Mouse (Mus musculus) thymus, postnatal 0 days (tissue): Measurements from ENCODE around the gene Rrbp1. TPM values are rescaled to one million over a fixed set of nuclear protein-coding genes. Genes with fewer than 3 reads are reported as not detected.

Experiments used
- DNase-seq: peaks from one replicate; pipeline ENCODE4 v3.0.0-alpha.2; 2015; ENCODE audit warnings: low spot score
- polyA plus RNA-seq: library from polyadenylated mRNA; unstranded; fragments of >200 nt; fragmentation: Nextera tagmentation; extraction: Ambion mirVana; gene quantifications from 2 replicates; pipeline ENCODE4 v1.2.1, GENCODE M21; 2015

Gene Rrbp1
- polyA plus RNA-seq, 1 experiment from 2014 or later, result 34.4 TPM

DNA sequence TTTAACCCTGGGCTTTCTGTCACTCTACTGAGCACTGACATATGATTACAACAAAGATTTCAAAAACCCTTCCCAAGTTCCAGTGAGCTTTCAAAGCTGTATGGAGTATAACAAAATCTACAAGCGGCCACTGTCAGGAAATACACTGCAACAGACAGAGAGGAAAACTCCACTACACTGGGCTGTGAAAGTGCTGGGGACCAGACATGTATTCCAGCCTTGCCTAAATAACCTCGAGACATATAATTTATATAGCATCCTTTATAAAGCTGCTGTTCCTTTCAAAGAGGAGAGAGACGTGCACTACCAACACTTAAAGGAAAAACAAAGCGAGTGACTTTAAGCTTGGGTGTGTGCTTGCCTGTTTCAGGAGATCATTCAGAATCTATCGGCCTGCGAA, 4.4 kb downstream of the Rrbp1 start:
- DNase-seq, result no peak

DNA sequence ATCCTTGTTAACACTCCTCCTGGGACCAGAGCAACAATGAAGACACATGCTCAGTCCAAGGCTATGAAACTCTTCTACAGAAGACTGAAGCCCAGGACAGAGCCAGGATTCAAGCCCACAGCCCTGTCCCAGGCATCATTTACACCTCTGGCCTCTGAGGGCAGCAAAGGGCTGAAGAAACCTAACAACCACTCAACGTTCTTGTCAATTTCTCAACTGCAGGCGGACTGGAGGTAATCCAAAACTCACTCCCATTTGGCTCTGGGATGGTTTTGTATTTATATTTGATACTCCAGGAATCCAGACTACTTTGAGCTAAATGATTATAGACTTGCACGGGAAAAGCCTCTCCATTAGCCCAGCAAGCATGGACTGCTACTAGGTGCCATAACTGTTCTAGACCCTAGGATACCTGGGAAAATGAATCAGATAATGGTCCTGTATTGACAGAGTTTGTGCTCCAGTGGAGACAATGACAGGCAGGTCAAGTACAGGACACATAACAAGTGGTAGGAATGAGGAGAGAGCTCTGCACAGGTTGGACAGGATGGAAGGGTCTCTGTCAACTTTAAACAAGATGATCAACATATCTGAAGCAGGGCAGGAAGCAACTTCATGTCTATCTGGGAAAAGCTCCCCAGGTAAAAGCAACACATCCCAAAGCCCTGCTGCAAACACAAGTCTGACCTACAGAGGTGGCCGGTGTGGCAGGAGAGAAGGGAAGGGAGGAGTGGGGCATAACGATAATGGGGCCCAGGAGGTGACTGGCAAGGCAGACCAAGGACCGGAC, 5.7 kb downstream of the Rrbp1 start:
- DNase-seq, result no peak

DNA sequence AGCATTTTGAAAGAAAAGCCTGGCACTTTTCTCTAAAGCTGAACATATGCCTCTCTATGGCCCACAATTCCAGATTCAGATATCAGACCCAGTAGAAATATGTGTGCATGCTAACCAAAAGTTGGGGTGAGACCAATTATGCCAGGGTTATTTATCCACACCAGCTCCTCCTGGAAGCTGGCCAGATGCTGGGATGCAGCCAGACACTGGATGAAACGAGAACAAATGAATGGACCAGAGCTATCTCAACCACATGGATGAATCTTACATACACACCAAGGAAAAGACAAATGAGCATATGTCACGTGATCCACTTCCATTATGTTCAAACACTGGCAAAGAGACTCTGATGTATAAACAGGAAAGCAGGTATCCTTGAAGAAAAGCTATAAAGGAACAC, 7.5 kb downstream of the Rrbp1 start:
- DNase-seq, result no peak

DNA sequence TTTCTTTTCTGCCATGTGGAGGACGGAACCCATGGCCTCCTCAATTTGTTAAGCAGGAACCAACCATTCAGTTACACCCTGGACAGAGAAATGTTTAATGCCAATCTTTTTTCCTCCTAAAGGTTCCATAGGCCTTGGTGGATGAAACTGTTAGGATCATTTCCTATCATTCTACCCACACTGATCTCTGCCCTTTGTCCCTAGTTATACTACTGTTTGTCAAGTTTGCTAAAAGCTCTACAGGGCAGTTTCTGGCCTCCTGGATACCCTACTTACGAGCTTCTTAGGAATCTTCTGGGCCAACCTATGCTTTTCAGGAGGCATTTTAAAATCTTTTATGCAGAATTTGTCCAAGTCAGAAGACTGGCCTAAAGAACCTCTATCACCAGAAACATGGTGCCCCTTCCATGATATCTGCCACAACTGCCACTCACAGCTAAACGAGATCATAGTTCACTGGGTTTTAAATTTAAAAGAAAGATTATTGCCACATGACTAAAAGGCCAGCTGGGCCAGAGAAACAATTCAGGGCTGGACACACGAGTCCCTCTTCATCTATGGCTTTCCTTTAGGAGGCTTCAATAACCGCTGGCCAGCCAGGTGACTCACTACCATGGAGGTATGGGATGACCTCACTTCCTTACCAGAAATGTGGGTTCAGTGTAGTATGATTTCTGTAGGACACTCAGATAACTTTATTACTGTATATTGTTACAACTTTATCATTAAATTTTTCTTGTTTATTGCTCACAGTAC, 8.7 kb downstream of the Rrbp1 start:
- DNase-seq, result no peak

DNA sequence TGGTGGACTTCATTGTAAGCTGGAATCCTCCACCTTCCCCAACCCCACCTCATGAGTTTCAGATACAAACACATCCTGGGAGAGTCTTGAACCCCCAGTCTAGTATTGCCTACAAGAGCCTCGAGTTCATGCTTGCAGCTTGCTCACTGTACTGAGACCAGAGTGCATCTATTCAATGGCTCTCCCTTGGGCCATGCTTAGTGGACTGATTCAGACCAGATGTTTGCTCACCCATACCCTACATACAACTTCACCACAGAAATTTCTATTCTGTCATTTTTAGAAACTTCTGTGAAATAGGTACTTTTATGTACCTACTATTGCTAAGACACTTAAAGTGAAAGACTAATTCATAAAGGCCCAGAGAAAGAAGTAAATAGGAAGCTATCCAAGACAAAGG, 18.1 kb downstream of the Rrbp1 start:
- DNase-seq, result no peak

DNA sequence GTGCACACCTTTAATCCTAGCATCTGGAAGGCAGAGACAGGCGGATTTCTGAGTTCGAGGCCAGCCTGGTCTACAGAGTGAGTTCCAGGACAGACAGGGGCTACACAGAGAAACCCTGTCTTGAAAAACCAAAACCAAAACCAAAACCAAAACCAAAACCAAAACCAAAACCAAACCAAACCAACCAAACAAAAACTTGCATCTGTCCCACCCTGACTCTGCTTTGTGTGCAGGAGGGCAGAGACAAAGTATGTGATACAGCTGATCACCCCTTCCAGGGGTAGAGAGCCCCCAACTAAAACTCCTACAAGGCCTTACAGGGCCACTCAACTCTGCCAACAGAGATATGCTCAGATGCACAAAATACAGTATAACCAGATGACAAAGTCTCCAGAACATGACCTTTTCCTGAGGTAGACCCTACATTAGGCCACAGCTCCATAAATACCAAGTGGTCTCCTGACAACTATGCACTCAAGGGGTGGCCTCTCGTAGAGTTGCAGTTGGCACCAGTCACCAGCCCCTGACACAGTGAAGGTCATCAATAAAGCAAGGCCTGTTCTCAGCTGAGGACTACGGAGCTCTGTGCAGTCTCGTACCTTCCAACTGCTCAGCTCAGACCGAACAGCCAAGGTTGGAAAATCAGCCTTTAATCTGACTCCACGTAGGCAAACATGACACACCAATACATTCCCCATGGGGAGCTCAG, 18.9 kb downstream of the Rrbp1 start:
- DNase-seq, result no peak

DNA sequence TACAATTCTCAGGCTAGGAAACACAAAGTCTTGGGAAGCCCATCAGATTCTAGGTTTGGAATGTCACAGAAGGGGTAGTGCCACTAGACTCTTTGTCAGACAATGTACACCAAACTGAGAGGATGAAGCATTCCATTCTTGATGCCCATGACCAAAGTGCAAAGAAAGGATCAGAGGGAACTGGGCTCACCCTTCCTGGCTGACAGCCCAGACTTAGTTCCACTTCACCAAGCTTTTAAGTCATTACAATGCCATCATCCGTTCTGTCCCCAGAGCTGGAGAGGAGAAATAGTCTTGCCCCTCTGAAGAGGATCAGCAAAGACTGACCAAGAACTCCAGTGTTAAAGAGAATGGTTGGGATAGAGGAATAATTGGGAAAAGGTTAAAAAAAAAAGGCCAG, 20.1 kb downstream of the Rrbp1 start:
- DNase-seq, result no peak

DNA sequence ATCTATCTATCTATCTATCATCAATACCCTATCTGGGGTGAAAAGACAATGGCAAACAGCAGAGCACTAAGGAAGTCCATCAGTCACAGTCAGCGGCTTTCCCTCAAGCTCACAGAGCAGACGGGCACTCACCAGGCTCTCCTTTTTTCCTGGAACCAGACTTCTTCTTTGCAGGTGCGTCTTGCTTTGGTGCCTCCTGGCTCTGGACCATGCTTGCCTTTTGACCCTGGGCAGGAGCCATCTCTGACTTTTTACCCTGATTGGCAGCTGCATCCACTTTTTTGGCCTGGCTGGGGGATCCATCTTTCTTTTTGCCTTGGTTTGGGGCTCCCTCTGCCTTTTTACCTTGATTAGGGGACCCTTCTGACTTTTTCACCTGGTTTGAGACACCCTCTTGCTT, 23.0 kb downstream of the Rrbp1 start:
- DNase-seq, result no peak

DNA sequence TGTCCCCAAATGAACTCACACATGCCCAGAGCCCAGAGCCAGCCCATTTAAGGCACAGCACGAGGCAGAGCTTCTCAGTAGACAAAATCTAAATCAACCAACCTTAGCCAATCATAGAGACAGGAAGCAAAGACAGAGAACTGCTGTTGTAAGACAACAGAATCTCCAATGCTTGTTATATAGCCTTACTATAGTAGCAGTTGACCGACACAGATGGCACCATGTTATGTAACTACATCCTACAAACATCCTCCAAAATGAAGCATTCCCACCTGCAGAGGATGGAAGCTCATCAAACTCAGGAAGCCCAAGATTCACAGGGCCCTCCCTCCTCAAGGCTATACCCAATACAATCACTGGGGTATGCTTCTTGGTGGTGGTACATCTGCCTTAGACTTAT, 23.6 kb downstream of the Rrbp1 start:
- DNase-seq, result no peak

DNA sequence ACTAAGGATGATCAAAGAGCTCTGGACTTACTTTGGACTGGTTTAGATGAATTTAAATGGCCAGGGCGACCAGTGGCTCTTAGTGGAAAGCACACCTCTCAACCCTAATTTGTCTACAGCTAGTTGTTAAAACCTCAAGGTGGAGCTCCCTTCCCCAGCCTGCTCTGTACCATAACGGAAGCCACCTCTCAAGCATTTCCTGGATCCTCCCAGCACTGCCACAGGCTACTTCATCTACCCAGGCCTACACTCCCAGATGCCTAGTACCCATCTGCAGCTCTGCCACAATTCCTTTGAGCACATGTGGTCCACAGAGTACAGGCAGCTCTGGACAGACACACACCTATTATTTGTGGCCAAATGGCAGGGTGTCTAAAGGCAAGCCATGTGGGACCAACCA, 27.6 kb downstream of the Rrbp1 start:
- DNase-seq, result peak; percentile 14

DNA sequence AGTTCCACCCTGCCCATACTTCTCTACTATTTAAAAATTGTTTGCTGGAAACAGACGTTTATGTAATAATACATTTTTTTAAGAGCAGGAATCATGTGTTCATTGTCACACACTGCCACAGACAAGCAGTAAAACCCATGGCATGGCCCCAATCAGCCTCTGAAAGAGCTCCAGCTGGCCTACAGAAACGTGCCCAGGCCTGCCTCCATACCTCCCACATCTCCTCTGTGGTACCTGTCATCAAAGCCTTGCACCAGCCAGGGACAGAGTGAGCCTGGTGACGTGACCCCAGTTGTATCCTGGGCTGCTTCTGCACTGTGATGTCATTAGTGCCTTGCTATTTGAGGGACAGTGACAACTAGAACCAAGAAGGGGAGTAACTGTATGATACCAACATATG, 28.2 kb downstream of the Rrbp1 start:
- no peak for DNase-seq

DNA sequence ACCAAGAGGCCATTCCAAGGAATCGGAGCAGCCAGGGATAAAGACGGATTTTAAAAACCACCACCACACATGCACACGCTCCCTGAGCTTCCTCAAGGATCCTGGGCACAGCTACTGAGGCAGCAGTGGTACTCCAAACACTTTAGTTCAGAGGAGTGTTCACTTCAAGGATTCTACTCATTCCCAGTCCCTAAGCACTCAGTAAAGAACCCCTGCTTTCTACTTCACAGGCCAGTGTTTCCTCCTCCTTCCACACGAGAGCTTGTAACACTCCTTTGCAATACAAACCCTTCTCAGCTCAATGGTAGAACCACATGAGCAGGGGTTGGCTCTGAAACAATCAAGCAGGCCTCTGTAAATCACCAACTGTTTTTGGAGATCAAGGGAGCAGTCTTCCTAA, 28.9 kb downstream of the Rrbp1 start:
- no peak for DNase-seq

DNA sequence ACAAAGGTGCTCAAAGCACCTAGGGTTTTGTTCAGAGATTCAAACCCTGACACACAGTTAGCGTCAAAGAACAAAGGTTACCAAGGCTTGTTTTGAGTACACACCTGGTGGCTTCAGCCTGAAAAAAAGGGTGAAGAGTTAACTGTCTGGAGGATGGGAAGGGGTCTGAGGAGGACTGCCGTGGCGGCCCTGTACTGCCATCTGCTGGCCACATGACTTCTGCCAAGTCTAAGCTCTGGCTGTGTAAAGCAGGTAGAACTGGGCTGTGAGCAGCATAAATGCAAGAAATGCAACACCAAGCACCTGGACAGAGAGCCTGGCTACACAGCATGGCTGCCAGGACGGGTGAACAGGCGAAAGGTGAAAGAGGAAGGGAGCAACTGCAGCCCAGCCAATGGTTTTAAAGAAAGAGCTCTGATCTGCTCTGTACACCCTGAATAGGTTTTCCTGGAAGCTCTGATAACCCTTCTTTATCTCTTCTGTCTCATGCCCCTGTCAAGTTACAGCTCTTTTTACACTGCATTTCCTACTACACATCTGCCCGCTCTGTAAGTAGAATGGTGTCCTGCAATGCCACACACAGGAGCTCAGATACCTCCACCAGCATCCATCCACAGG, 30.2 kb downstream of the Rrbp1 start:
- peak; percentile 83 for DNase-seq

DNA sequence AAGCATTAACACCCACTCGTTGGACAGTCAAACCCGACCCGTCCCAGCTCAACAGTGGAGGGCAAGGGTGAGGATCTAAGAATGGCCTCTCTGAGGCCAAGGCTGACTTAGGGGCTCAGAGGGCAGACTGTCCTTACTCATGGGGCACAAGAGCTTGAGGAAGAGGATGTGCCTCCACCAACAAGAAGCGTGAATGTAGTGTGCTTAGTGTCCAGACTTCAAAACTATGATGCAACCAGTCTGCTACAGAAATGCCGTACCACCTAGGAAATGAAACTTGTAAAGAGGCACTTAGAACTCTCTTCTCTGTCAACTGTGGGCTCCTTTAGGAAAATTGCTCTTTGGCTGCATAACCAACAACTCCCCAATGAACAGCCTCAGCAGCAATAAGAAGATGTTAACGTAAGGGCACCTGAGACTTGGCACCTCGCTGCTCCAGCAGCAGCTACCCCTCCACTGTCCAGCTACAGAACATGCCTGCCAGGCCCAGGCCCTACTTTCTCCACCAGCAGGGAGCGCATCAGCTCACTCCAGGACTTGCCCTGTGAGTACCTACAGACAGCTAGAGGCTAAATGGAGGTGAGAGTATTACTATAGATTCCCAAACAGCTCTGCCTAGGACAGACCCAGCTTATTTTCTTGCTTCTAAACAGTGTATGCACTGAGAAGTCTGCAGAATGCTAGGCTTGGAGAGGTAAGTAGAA, 32.5 kb downstream of the Rrbp1 start:
- no peak for DNase-seq

DNA sequence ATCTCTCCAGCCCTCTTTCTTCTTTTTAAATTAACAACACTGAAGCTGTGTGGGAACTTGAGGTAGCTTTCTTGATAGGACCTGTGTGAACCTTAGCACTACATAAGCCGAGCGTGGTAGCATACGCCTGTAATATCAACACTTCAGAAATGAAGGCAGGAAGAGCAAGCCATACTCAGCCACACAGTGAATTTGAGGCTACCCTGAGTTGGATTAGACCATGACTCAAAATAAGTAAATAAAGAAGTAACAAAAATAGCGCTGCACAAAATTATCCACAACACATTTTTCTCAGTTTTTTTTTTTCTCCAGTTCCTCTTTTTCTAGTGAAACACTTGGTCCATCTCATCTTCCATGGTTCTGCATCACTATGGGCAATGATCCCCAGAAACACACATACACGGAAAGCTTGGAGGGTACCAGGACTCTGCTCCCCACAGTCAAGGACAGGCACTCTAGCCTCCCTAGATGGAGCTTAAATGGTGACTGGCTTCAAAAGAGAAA, 35.9 kb downstream of the Rrbp1 start:
- no peak for DNase-seq

DNA sequence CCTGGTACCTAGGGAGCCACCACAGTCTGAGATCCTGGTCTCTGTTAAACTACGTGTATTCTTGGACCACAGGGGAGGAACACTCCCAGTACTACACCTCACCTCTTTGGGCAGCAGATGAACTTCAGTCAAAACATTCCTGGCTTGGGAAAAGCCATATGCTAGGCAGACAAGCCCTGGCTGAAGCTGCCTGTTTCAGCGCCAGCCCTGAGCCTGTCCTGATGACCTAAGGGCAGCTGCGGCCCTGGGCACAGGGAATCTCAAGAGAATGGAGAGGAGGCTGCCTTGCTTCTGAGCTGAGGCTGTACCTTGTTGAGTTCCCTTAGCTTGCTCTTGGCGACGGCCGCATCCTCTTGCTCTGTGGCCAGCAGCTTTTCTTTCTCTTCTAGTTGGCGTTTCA, 37.9 kb downstream of the Rrbp1 start:
- no peak for DNase-seq

DNA sequence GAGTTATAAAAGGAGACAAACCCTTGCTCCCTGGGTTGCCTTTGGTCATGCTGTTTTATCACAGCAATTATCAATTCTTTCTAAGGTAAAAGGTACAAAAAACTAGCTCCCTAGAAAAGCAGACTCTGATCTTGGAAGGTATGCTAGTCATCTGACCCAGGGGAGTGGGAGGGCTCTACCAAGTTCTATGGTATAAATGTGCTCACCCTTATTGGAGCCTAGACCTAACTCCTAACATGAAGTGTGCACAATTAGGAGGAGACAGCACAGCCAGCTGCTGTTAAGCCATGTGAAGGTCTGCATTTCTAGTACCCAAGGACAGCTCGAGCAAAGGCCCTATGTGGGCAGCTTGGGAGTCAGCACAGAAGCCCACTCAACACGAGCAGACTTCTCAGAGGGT, 39.2 kb downstream of the Rrbp1 start:
- no peak for DNase-seq

DNA sequence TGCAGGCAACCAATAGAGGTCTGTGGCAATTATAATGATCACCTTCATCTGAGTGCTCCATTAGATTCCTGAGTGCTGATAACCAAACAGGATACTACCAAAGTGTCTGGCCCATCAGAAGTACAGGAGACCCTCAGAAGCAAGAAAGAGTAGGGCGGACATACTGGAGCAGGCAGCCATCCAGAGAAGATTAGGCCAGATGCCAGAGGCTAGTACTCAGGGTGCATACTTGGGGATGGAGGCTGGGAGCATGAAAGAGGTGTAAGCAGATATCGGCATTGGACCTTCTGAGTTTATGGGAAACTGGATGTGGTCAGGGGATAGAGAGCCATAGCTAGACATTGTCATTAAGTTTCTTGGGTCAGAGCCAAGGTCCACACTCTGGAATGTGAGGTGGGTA, 40.2 kb downstream of the Rrbp1 start:
- DNase-seq, result no peak

DNA sequence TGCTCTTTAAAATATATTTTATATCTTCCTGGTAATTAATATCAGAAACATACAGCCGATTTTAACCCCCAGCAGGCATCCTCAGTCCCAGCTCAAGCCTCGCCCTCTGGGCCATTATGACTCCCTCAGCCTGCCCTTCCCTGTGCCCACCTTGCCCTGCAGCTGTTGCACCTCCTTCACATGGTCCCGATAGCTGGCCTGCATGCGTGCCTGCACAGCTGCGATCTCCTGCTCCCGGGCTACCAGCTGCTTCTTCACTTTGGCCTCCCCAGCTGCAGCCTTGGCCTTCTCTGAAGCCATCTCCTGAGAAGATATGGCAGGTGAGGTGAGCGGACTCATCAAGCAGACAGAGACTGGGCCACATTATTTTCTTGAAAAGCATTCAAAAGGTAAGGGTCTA, 41.8 kb downstream of the Rrbp1 start:
- DNase-seq, result no peak

DNA sequence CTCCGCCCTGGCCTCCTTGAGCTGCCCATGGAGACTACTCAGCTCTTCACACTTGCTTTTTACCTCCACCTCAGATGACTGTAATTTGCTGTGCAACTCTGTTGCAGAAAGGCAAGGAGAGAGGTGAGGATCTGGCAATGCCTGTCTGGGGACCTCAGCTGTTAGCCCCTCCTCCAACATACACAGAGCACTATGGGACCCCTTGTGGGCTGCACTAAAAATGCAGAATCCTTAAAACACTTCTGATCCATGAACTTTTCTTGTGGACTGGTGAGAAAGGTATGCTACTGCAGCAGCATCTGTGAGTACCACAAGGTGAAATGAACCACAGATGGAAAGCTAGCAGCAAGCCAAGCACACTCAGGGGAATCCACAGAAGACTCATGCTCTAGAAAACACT, 47.7 kb downstream of the Rrbp1 start:
- no peak for DNase-seq

DNA sequence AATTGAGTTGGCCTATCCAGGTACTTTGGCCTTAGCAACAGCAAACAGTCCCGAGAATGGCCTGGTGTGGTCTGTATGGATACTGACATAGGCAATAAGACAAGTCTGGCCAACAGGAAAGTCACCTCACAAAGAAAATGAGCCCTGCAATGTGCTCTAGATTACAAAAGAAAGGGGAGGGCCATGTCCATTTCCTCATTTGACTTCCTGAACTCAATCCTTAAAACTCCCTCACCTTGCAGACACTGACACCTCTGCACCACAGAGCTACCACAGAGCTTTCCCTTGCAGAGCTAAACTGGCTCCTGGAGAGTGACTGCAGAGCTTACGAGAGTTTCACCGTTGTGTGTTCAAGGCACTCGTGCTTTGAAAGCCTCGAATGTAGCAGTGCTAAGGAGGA, 48.9 kb downstream of the Rrbp1 start:
- DNase-seq, result no peak
